Mouse (Mus musculus): Measurements from ENCODE around the gene Gm20458. TPM values are rescaled to one million over a fixed set of nuclear protein-coding genes. Genes with fewer than 3 reads are reported as not detected.

Gm20458 gene
- polyA plus RNA-seq (2016; fragmentation: Nextera tagmentation; extraction: Ambion mirVana): 3.7 and 3.9 TPM in 2 replicates

DNA sequence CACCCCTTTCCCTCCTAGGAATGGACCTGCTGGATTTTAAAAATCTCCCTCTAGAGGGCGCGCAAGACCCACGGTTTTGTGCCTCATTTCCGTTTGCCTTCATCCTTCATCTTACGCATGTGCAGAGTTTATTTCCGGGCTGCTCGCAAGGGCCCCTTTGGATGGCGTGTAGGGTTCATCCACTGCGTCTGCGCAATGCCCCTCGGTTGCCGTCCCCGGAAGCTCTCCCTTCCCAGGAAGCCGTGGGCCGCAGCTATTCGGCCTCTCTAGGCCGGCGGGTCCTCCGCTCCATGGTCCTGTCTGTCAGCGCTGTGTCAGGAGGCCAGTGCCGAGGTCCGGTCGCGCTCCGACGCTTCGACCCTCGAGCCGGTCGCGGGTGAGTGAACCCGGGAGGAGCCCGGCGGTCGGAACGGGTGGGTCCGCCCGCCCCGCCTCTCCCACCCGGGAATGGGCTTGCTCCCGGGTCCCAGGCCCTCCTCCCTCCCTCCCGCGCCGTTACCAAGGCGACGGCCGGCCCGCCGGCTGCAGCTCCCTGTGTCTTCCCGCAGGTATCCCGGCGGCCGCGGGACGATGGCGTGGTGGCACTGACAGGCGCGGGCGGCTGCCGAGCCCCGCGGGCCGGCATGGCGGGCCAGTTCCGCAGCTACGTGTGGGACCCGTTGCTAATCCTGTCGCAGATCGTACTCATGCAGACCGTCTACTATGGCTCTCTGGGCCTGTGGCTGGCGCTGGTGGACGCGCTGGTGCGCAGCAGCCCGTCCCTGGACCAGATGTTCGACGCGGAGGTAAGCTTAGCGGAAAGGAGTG is at the start of gene Gm20458:
TSS of gene Gm20458 (plus strand) at position 223 of the 807 bp plus-strand sequence.
- no peaks in the 10 kb centered on the region for H3K27me3 ChIP-seq (ENCODE audit: low read depth, poor library complexity, severe bottlenecking)
- WGBS: under 1% methylated on average over 79 of the region's 79 CpGs
- H3K9me3 ChIP-seq (replicated peaks): no peaks in the 10 kb centered on the region
- peak; percentile 97 for DNase-seq (ENCODE audit: low spot score)
- H3K36me3 ChIP-seq: peaks cover 30% of the 10 kb centered on the region
- H3K27ac ChIP-seq (replicated peaks): peak within 1 kb of the TSS; percentile 91
- peaks cover 35% of the 10 kb centered on the region for H3K4me1 ChIP-seq
- H3K4me3 ChIP-seq: peak within 1 kb of the TSS; percentile 89

GRCm38 (mm10) chr2:164414167-164414566 is 46.6 kb upstream of the Gm20458 start:
- Histone ChIP-seq H3K27me3 (ENCODE audit: low read depth, poor library complexity, severe bottlenecking) (peaks cover 67% of the 10 kb centered on the region), H3K4me1 (peaks cover 8% of the 10 kb centered on the region), H3K9me3 (replicated peaks) (no peaks in the 10 kb centered on the region), H3K4me3 (peak overlapping the region; percentile 36), H3K27ac (replicated peaks) (no peak overlapping the region), H3K36me3 (no peaks in the 10 kb centered on the region)
- no peak for DNase-seq (ENCODE audit: low spot score)
- 30% methylated on average over 28 of the region's 28 CpGs for WGBS

DNA sequence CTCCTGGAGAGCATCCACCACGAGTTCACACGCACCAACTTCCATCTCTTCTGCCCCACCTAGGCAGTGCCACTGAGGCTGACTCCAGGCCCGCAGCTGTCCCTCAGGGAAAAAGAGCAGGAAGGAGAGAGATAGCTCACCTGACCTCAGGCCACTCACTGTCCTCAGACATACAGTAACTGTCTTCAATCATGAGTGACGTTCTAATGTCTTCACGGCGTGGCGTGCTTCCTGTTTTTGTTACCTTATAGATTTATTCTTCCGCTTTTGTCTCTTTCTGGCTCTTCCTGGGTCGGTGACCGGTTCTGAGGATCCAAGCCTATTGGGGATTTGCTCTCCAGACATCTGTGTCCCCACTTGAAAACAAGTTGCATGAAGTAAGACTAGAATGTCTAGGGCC is 46.2 kb upstream of the Gm20458 start:
- no peak for DNase-seq (ENCODE audit: low spot score)
- peak overlapping the region; percentile 36 for H3K4me3 ChIP-seq
- no peaks in the 10 kb centered on the region for H3K9me3 ChIP-seq (replicated peaks)
- H3K4me1 ChIP-seq: peaks cover 8% of the 10 kb centered on the region
- H3K36me3 ChIP-seq: no peaks in the 10 kb centered on the region
- H3K27me3 ChIP-seq (ENCODE audit: low read depth, poor library complexity, severe bottlenecking): peaks cover 63% of the 10 kb centered on the region
- H3K27ac ChIP-seq (replicated peaks): no peak overlapping the region
- 79% methylated on average over 10 of the region's 10 CpGs for WGBS

GRCm38 (mm10) chr2:164417198-164417597 is 43.6 kb upstream of the Gm20458 start:
- WGBS: 5% methylated on average over 2 of the region's 2 CpGs
- peaks cover 46% of the 10 kb centered on the region for H3K27me3 ChIP-seq (ENCODE audit: low read depth, poor library complexity, severe bottlenecking)
- DNase-seq (ENCODE audit: low spot score): no peak
- H3K27ac ChIP-seq (replicated peaks): no peak overlapping the region
- no peak overlapping the region for H3K4me3 ChIP-seq
- no peaks in the 10 kb centered on the region for H3K36me3 ChIP-seq
- H3K4me1 ChIP-seq: peaks cover 8% of the 10 kb centered on the region
- no peaks in the 10 kb centered on the region for H3K9me3 ChIP-seq (replicated peaks)

GRCm38 (mm10) chr2:164418308-164418875 is 42.4 kb upstream of the Gm20458 start:
- H3K27me3 ChIP-seq (ENCODE audit: low read depth, poor library complexity, severe bottlenecking): peaks cover 36% of the 10 kb centered on the region
- WGBS: 32% methylated on average over 3 of the region's 3 CpGs
- H3K27ac ChIP-seq (replicated peaks): no peak overlapping the region
- DNase-seq (ENCODE audit: low spot score): no peak
- no peaks in the 10 kb centered on the region for H3K9me3 ChIP-seq (replicated peaks)
- H3K4me1 ChIP-seq: peaks cover 8% of the 10 kb centered on the region
- H3K4me3 ChIP-seq: no peak overlapping the region
- peaks cover 2% of the 10 kb centered on the region; the same call in 1 of the 2 replicates for H3K36me3 ChIP-seq

- Histone ChIP-seq H3K27me3 (ENCODE audit: low read depth, poor library complexity, severe bottlenecking) (peaks cover 26% of the 10 kb centered on the region), H3K9me3 (replicated peaks) (no peaks in the 10 kb centered on the region), H3K4me3 (no peak overlapping the region), H3K27ac (replicated peaks) (no peak overlapping the region), H3K4me1 (peaks cover under 1% of the 10 kb centered on the region; the same call in 1 of the 2 replicates), H3K36me3 (peaks cover 11% of the 10 kb centered on the region)
- 11% methylated on average over 3 of the region's 3 CpGs for WGBS
- DNase-seq (ENCODE audit: low spot score): no peak
Observed at GRCm38 (mm10) chr2:164419489-164419888, 41.3 kb upstream of the Gm20458 start.

DNA sequence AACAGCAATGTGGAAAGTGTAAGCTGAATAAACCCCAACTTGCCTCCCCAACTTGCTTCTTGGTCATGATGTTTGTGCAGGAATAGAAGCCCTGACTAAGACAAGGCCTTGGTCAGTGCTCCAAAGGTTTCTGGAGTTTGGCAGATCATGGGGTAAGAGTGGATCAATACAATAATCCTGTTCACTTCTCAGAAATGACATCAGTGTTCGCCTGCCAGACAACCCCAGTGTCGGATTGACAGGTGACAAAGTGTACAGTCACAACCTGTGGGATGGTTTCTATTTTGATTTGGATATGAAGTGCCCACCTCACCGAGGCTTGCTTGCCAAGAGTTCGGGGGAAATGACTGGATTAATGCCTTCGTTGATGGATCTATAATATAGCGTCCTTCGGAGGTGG is 39.5 kb upstream of the Gm20458 start:
- no peak overlapping the region for H3K27ac ChIP-seq (replicated peaks)
- H3K4me1 ChIP-seq: peaks cover 7% of the 10 kb centered on the region; the same call in 1 of the 2 replicates
- no peak overlapping the region for H3K4me3 ChIP-seq
- WGBS: 91% methylated on average over 7 of the region's 7 CpGs
- H3K36me3 ChIP-seq: peaks cover 12% of the 10 kb centered on the region
- DNase-seq (ENCODE audit: low spot score): no peak
- peaks cover 12% of the 10 kb centered on the region; the same call in 1 of the 2 replicates for H3K27me3 ChIP-seq (ENCODE audit: low read depth, poor library complexity, severe bottlenecking)
- no peaks in the 10 kb centered on the region for H3K9me3 ChIP-seq (replicated peaks)

- H3K9me3 ChIP-seq (replicated peaks): no peaks in the 10 kb centered on the region
- H3K27ac ChIP-seq (replicated peaks): no peak overlapping the region
- H3K4me3 ChIP-seq: no peak overlapping the region
- DNase-seq (ENCODE audit: low spot score): no peak
- H3K4me1 ChIP-seq: peaks cover 7% of the 10 kb centered on the region; the same call in 1 of the 2 replicates
- 88% methylated on average over 8 of the region's 8 CpGs for WGBS
- peaks cover 12% of the 10 kb centered on the region for H3K36me3 ChIP-seq
- H3K27me3 ChIP-seq (ENCODE audit: low read depth, poor library complexity, severe bottlenecking): peaks cover 6% of the 10 kb centered on the region; the same call in 1 of the 2 replicates
Observed at GRCm38 (mm10) chr2:164421979-164422378, 38.8 kb upstream of the Gm20458 start.

DNA sequence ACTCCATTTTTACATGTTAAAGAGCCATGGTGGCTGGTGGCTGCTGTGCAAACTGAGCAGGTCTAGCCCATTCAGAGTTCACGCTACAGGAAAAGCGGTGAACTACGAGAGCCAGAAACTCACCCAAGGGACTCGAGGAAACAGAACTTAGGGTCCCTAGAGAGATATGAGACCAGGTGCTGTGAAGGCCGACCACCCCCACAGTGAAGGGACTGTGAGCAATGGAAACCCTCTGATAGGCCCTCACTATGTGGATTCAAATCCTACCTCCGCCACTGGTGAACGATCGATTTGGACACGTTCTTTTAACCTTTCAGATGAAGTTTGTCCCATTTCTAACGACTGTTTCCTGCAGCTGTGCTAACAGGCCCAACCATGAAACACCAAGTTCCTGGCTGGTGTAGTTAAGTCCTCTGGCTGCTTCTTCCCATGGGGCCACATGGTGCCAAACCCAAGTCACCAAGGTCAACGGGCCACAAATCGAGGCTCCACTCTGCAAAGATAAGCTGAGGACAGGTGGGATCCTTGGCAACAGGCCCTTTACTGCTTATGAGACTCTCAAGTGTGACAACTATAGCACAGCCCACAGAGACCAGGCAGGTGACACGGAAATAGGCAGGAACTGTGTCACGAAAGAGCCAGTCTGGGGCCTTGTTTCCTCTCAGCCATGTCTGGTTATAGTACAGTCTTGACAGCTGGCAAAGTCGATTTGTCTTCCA is 37.9 kb upstream of the Gm20458 start:
- H3K9me3 ChIP-seq (replicated peaks): no peaks in the 10 kb centered on the region
- peaks cover 12% of the 10 kb centered on the region for H3K36me3 ChIP-seq
- no peak for DNase-seq (ENCODE audit: low spot score)
- H3K4me1 ChIP-seq: peaks cover 7% of the 10 kb centered on the region; the same call in 1 of the 2 replicates
- WGBS: 89% methylated on average over 15 of the region's 15 CpGs
- H3K27me3 ChIP-seq (ENCODE audit: low read depth, poor library complexity, severe bottlenecking): peaks cover 6% of the 10 kb centered on the region
- H3K27ac ChIP-seq (replicated peaks): no peak overlapping the region
- H3K4me3 ChIP-seq: no peak overlapping the region

DNA sequence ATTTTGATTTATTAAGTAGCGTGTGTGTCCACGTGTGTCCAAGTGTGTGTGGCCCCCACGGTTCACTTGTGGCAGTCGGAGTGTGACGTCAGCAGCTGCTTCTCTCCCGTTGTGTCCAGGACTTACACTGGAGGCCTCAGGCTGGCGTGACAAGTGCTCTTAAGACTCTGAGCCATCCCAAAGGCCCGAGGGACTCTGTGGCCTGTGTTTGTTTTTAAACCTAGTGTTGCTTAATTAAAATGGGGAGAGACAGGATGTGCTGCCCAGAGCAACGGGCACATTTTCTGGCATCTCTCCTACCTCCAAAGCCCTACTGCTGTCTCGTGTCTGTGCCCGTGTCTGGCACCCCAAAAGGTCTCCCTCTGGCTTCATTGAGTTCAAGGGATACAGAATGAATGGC is 37.3 kb upstream of the Gm20458 start:
- H3K36me3 ChIP-seq: peaks cover 12% of the 10 kb centered on the region
- no peak overlapping the region for H3K27ac ChIP-seq (replicated peaks)
- peaks cover 4% of the 10 kb centered on the region for H3K27me3 ChIP-seq (ENCODE audit: low read depth, poor library complexity, severe bottlenecking)
- 89% methylated on average over 11 of the region's 11 CpGs for WGBS
- H3K4me3 ChIP-seq: no peak overlapping the region
- no peak for DNase-seq (ENCODE audit: low spot score)
- no peaks in the 10 kb centered on the region for H3K9me3 ChIP-seq (replicated peaks)
- H3K4me1 ChIP-seq: peaks cover 9% of the 10 kb centered on the region

DNA sequence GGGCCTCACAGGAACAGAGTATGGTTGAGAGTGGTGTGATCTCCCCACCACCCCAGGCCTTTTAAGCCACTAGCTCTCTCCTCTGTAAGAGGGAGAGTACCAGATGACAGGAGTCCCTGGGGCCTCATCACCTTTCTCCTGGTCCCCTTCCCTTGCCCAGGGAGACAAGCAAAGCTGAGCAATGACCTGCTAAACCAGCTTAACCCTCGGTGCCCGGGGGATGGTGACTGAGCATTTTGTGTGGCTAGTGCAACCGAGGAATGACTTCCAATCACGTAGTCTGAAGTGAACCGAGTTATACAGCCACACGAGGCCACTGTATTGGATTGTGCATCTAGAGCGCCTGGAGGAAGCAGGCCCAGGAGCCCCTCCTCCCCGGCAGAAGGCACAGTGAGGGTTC is 36.4 kb upstream of the Gm20458 start:
- WGBS: 93% methylated on average over 8 of the region's 8 CpGs
- H3K4me3 ChIP-seq: no peak overlapping the region
- H3K36me3 ChIP-seq: peaks cover 12% of the 10 kb centered on the region
- H3K27me3 ChIP-seq (ENCODE audit: low read depth, poor library complexity, severe bottlenecking): peaks cover 11% of the 10 kb centered on the region; the same call in 1 of the 2 replicates
- H3K9me3 ChIP-seq (replicated peaks): no peaks in the 10 kb centered on the region
- DNase-seq (ENCODE audit: low spot score): no peak
- H3K4me1 ChIP-seq: peaks cover 18% of the 10 kb centered on the region
- no peak overlapping the region for H3K27ac ChIP-seq (replicated peaks)

- Histone ChIP-seq H3K36me3 (peaks cover 12% of the 10 kb centered on the region), H3K4me3 (no peak overlapping the region), H3K4me1 (peaks cover 21% of the 10 kb centered on the region), H3K27ac (replicated peaks) (no peak overlapping the region), H3K27me3 (ENCODE audit: low read depth, poor library complexity, severe bottlenecking) (peaks cover 21% of the 10 kb centered on the region), H3K9me3 (replicated peaks) (no peaks in the 10 kb centered on the region)
- DNase-seq (ENCODE audit: low spot score): no peak
- WGBS: 89% methylated on average over 5 of the region's 5 CpGs
Observed at GRCm38 (mm10) chr2:164425401-164425800, 35.4 kb upstream of the Gm20458 start.
